Mouse (Mus musculus) urinary bladder, postnatal 14 days (tissue): ENCODE measurements around the gene Zfp961.
"Not testable (repeated sequence)": the region's sequence is repeated elsewhere in the genome, so short reads cannot be mapped to it uniquely, and the experiment has no call there.

Experiments
- DNase-seq: peaks from one replicate; pipeline ENCODE4 v3.0.0; 2021; ENCODE audit warnings: low spot score

Gene Zfp961

GRCm38 (mm10) chr8:71950482-71951221 lies at the start of gene Zfp961:
Gene Zfp961, plus strand, starts transcription at chr8:71951038.
- peak; percentile 99 for DNase-seq

- DNase-seq: not testable (repeated sequence)
Observed at GRCm38 (mm10) chr8:71903084-71903483, 47.8 kb upstream of the Zfp961 start.

DNA sequence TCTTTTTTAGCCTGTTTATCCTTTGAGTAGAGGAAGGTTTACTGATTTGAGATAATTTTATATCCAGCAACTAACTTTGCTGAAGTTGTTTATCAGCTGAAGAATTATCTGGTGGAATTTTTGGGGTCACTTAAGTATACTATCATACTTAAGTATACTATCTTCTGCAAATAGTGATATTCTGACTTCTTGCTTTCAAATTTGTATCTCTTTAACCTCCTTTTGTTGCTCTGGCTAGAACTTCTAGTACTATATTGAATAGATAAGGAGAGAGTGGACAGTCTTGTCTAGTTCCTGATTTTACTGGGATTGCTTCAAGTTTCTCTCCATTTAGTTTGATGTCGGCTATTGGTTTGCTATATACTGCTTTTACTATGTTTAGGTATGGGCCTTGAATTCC lies 44.0 kb upstream of the Zfp961 start:
- no peak for DNase-seq

DNA sequence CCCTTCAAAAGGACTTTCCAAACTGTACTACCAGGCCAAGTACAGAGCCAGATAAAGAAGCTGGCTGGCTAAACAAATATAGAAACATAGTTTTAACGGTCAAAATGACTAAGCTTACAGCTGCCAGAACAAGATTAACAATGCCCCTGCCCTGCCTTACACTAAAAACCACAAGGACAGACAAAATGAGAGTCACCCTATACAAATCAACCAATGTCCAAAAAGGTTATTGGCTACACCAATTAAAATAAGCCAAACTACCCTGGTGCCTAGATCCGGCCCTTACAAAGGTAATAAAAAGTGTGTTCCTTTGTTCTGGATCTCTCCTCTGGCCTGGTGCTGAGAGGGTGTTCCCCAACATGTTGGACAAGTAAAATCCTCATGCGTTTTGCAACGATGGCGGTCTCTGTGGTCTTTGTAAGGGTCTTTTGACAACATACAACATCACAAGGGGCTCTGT lies 43.0 kb upstream of the Zfp961 start:
- DNase-seq: no peak

GRCm38 (mm10) chr8:71908309-71909261 lies 42.3 kb upstream of the Zfp961 start, which contains the start of the genes Zfp882 and Zfp617:
Gene Zfp882, plus strand, starts transcription at chr8:71908608.
Gene Zfp617, plus strand, starts transcription at chr8:71908635.
- DNase-seq: peak; percentile 88

DNA sequence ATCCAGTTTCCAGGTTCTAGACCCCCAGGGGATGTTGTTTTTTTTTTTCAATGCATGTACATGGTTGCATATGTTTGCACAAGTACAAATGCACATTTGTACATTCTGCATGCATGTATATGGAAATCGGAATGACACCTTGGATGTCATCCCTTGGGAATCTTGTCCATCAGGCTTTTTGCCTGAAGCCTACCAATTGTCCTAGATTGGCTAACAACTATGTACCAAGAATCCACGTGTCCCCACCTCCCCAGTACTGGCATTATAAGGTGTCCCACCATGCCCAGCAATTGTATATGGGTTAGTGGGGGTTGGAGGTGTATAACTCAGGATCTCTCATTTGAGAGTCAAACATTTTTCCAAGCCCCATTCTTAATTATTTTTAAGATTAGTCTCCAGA lies 38.6 kb upstream of the Zfp961 start:
- no peak for DNase-seq

GRCm38 (mm10) chr8:71922567-71923401 lies 28.1 kb upstream of the Zfp961 start:
- DNase-seq: peak; percentile 95

- no peak for DNase-seq
Observed at GRCm38 (mm10) chr8:71925791-71926190, 25.0 kb upstream of the Zfp961 start.

GRCm38 (mm10) chr8:71926551-71926950 lies 24.3 kb upstream of the Zfp961 start:
- no peak for DNase-seq

DNA sequence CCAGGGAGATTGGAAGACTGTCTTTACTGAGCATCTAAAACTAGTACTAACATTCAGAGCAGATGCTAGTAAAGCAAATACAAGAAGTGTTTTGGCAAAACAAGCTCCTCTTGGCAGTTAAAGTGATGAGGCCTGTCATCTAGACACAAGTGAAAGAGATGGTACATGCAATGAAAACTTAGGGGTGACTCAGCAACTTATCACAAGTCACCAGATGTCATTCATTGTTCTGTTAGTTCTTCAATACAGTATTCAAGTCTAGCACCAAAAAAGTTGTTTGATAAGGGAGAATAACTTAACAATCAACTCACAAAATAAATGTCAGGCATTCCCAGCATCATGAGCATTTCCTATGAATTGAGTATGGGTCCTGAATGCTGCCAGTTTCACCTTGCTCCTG lies 23.1 kb upstream of the Zfp961 start:
- no peak for DNase-seq

- DNase-seq: not testable (repeated sequence)
Observed at GRCm38 (mm10) chr8:71938037-71938436, 12.8 kb upstream of the Zfp961 start.

DNA sequence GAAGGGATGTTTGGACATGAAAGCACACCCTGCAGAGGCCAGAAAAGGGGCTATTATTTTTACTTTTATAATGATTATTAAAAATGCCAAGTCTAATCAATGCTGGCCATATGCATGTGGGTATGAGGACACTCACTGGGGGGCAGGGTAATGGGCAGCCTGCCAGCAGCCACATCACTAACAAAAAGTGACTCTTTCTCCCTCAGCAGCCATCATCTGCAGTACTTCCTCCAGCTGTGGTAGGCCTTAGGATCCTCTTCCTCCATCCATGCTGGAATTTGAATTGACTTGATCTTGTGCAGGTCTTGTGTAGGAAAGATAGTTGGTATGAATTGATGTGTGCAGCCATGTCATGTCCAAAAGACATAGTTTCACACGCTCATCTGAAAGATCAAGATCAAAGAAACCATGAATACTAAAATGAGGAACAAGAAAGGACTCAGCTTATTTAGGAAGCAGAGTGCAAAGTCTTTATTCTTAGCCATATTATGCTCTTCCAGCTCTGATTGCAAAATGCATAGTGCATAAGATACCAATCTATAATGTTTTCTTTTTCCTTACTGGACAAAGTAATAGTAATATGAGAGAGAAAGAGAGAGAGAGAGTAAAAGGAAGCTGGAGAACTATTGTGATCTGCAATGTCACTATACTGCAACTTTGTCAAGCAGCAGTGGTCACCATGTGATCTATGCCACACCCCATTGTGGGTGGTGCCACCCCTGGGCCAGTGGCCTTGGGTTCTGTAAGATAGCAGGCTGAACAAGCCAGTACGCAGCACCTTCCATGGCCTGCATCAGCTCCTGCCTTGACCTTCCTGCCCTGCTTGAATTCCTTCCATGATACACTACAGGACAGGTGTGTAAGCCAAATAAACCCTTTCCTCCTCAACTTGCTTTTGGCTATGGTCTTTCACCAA lies 10.3 kb upstream of the Zfp961 start:
- DNase-seq: no peak

GRCm38 (mm10) chr8:71941776-71942175 lies 9.1 kb upstream of the Zfp961 start:
- DNase-seq: no peak

DNA sequence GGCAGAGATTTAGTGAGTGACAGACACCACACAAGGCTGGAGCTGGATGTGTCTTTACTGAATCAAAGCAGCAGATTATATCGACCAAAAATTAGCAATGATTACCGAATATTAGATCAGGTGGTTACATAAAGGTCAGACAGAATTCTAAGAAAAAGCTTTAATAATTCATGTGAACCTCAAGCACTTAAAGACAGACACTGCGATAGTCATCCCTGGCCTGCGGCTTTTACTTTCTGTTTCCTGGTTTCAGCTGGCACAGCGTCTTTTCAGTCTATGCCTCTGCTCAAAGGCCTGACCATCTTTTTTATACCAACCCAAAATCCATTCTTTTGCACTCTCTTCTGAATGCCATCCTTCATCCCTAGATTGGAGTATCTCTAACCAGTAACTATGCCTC lies 2.2 kb upstream of the Zfp961 start:
- DNase-seq: no peak

DNA sequence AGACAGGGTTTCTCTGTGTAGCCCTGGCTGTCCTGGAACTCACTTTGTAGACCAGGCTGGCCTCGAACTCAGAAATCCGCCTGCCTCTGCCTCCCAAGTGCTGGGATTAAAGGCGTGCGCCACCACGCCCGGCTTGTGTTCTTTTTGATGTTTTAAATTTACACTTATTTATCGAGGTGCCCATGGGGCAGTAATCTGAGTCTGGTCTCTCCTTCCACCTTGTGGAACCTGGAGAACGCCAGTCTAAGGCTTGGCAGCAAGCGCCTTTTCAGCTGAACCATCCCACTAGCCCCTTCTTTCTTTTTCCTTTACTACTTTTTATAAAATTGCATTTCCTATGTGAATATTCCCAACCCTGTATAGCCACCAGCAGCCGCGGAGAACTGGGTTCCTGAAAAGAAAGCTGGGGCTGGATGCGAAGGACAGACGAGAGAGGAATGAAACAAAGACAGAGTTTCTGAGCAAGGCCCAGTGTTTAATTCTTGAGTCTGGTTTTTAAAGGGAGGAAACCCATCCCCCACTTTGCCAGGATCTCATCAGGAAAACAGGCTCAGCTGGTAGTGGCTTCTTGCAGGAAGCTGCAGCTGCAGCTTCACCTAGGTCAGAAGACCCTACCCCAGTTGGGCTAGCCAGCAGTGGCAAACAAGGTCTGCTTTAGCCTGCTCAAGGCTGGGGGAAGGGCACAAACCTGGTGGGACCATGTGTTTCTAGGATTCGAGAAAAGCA lies 761 bp downstream of the Zfp961 start:
- DNase-seq: no peak

DNA sequence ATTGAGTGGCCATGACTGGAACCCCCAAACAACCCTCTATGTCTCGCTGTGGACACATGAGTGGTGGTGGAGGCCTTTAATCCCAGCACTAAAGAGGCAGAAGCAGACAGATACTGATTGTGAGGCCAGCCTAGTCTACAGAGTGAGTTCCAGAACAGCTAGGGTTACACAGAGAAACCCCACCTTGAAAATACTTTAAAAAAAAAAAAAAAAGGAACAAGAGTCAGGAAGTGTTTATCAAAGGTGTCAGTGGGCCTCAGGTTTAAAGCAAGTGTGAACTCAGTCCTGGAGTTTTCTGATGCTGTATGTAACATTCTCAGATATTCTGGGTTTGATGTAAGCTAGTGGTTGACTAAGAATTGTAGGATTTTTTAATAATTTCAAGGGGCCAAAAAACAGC lies 1.7 kb downstream of the Zfp961 start:
- no peak for DNase-seq

GRCm38 (mm10) chr8:71952961-71953700 lies 2.3 kb downstream of the Zfp961 start:
- not testable (repeated sequence) for DNase-seq

DNA sequence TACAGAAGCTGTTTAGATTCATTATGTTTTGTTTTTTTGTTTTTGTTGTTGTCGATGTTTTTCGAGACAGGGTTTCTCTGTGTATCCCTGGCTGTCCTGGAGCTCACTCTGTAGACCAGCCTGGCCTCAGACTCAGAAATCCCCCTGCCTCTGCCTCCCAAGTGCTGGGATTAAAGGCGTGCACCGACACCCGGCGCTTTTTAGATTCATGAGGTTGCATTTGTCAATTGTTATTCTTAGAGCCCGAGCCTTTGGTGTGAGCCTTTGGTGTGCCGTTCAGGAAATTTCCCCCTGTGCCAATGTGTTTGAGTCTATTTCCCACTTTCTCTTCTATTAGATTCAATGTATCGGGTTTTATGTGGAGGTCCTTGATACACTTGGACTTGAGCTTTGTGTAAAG lies 3.8 kb downstream of the Zfp961 start:
- DNase-seq: no peak

GRCm38 (mm10) chr8:71960483-71960882 lies 9.6 kb downstream of the Zfp961 start:
- no peak for DNase-seq
